Mouse (Mus musculus) C2C12 (cell line): ENCODE data around the gene 5730522E02Rik. TPM values are rescaled to one million over a fixed set of nuclear protein-coding genes. Genes with fewer than 3 reads are reported as not detected.

Source experiments
- H3K27me3 ChIP-seq: one replicate; pipeline ENCODE4 v1.6.1; 2011; ENCODE audit not compliant: control insufficient read depth, insufficient read depth, insufficient read length
- H3K36me3 ChIP-seq: one replicate; pipeline ENCODE4 v1.6.1; 2011; ENCODE audit not compliant: control insufficient read depth, insufficient read depth
- H3K4me3 ChIP-seq: one replicate; pipeline ENCODE4 v1.5.1; 2011; ENCODE audit warnings: mild to moderate bottlenecking, control low read depth; ENCODE audit not compliant: poor library complexity, insufficient read depth, severe bottlenecking
- H3K79me2 ChIP-seq: one replicate; pipeline ENCODE4 v1.6.1; 2011; ENCODE audit not compliant: control insufficient read depth, insufficient read depth
- H3K79me3 ChIP-seq: one replicate; pipeline ENCODE4 v1.6.1; 2011; ENCODE audit warnings: low read depth, control low read depth
- H3ac ChIP-seq: one replicate; pipeline ENCODE3; 2011; ENCODE audit warnings: low read depth; ENCODE audit not compliant: control insufficient read depth, insufficient read length
- CEBPB ChIP-seq: IDR thresholded peaks from one replicate; pipeline ENCODE4 v1.6.1; 2011; ENCODE audit warnings: low read depth, mild to moderate bottlenecking, control low read depth, moderate library complexity
- CTCF ChIP-seq: IDR thresholded peaks from one replicate; pipeline ENCODE4 v1.5.1; 2011; ENCODE audit not compliant: control insufficient read depth, insufficient read depth, insufficient read length
- FOSL1 ChIP-seq: IDR thresholded peaks from one replicate; pipeline ENCODE4 v1.8.0; 2011; ENCODE audit warnings: mild to moderate bottlenecking, low read length; ENCODE audit not compliant: poor library complexity, insufficient read depth, severe bottlenecking
- MAX ChIP-seq: IDR thresholded peaks from one replicate; pipeline ENCODE4 v1.6.1; 2011; ENCODE audit warnings: mild to moderate bottlenecking, control low read depth
- MYOD1 ChIP-seq: IDR thresholded peaks from one replicate; pipeline ENCODE4 v1.6.1; 2011; ENCODE audit warnings: low read depth; ENCODE audit not compliant: control insufficient read depth, insufficient read length
- MYOG ChIP-seq: IDR thresholded peaks from one replicate; pipeline ENCODE4 v1.6.1; 2011; ENCODE audit not compliant: control insufficient read depth, insufficient read length; ENCODE audit errors: extremely low read depth
- USF1 ChIP-seq: IDR thresholded peaks from one replicate; pipeline ENCODE4 v1.6.1; 2011; ENCODE audit warnings: low read depth, mild to moderate bottlenecking, control low read depth, moderate library complexity
- polyA plus RNA-seq: library from polyadenylated mRNA; unstranded; fragments of >200 nt; fragmentation: generic; extraction: Trizol; gene quantifications from one replicate; pipeline ENCODE4 v1.2.1, GENCODE M21; 2012; ENCODE audit warnings: missing spikeins

Gene 5730522E02Rik
- polyA plus RNA-seq, 1 experiment = not detected

GRCm38 (mm10) chr11:26075536-26075935, 135.0 kb downstream of the 5730522E02Rik start:
- no peak overlapping the region for H3ac ChIP-seq
- H3K27me3 ChIP-seq = no peaks in the 10 kb centered on the region
- TF ChIP-seq MYOD1 = no peak
- no peak for TF ChIP-seq CEBPB
- no peak for TF ChIP-seq MAX
- TF ChIP-seq USF1 = no peak
- no peak for TF ChIP-seq CTCF
- no peak for TF ChIP-seq FOSL1
- no peak for TF ChIP-seq MYOG
- H3K36me3 ChIP-seq = no peaks in the 10 kb centered on the region
- H3K79me3 ChIP-seq = no peaks in the 10 kb centered on the region
- no peaks in the 10 kb centered on the region for H3K79me2 ChIP-seq
- no peak overlapping the region for H3K4me3 ChIP-seq

DNA sequence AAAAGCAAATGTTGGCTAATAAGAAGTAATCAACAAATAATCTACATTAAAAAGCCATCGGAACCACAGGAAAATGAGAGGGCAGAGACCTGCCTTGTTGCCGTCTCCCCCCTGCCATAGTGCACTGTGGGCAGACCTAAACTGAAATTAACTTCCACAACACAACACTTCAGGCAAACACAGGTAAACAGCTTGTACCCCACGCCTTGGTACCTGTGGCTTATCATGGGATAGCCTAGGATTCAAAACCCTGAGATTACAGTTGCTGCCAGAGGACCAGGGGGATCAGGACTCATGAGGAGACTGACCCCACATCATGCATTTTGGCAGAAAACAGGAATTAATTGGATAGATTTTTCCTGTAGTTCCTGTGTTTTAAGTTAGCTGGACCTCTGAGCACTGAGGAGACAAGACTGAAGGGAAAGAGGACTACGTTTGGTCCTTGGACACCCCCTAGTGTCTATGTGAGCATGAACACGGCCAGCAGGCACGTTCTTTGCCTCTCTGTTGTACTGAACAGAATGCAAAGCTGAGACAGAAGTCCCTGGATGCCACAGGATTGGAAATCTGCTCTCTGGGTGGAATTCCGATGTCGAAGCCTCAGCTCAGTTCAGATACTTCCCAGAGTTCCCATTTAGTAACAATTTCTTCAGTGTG, 136.8 kb downstream of the 5730522E02Rik start:
- H3K27me3 ChIP-seq = no peaks in the 10 kb centered on the region
- no peaks in the 10 kb centered on the region for H3K36me3 ChIP-seq
- no peak for TF ChIP-seq CTCF
- no peak for TF ChIP-seq MYOG
- TF ChIP-seq USF1 = no peak
- TF ChIP-seq MYOD1 = no peak
- TF ChIP-seq FOSL1 = no peak
- no peak for TF ChIP-seq MAX
- no peak for TF ChIP-seq CEBPB
- no peak overlapping the region for H3K4me3 ChIP-seq
- H3K79me2 ChIP-seq = no peaks in the 10 kb centered on the region
- no peak overlapping the region for H3ac ChIP-seq
- no peaks in the 10 kb centered on the region for H3K79me3 ChIP-seq

DNA sequence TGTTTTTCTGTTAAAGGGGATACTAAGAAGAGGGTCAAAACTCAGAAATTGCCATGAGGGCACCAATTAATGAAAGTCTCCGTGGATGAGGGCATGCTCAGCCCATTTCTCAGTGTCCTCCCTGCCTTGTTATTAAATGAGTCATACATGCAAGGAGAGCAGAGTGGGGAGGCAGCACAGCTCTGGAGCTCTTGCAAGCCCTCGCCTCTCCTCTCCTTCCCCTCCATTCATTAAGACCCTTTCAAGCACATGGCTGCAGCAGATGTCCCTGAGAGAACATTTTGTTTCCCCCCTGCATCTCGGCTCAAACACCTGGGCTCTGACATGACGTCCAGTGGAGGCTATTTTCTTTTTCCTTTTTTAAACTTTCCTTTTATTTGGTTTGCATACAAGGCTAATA, 138.5 kb downstream of the 5730522E02Rik start:
- H3K36me3 ChIP-seq = no peaks in the 10 kb centered on the region
- no peaks in the 10 kb centered on the region for H3K27me3 ChIP-seq
- no peak overlapping the region for H3K4me3 ChIP-seq
- H3ac ChIP-seq = no peak overlapping the region
- no peak for TF ChIP-seq MYOD1
- TF ChIP-seq FOSL1 = no peak
- no peak for TF ChIP-seq MYOG
- no peak for TF ChIP-seq CEBPB
- no peak for TF ChIP-seq MAX
- TF ChIP-seq CTCF = no peak
- no peak for TF ChIP-seq USF1
- H3K79me2 ChIP-seq = no peaks in the 10 kb centered on the region
- H3K79me3 ChIP-seq = no peaks in the 10 kb centered on the region

DNA sequence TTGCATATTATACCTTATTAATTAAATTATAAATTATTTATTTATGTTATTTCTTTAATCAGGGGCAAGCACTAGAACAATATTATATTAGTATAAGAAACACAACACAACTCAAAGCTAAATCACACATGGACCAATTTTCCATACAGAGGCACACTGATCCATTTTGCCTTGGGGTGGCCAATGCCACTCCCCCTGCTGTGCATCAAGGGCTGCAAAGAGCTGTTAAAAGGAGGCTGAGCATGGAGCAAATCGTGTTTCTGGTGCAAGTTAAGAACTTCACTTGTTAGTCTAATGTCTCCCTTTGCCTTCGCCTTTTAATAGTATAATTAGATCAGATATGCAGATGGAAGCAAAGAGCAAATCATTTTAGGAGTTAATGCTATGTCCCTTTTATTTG, 147.3 kb downstream of the 5730522E02Rik start:
- Histone ChIP-seq H3K27me3 (no peaks in the 10 kb centered on the region), H3K79me3 (no peaks in the 10 kb centered on the region), H3K4me3 (no peak overlapping the region), H3K79me2 (no peaks in the 10 kb centered on the region), H3K36me3 (no peaks in the 10 kb centered on the region), H3ac (no peak overlapping the region)
- TF ChIP-seq MYOD1 (no peak), FOSL1 (no peak), MAX (no peak), USF1 (no peak), CTCF (no peak), CEBPB (no peak), MYOG (no peak)

DNA sequence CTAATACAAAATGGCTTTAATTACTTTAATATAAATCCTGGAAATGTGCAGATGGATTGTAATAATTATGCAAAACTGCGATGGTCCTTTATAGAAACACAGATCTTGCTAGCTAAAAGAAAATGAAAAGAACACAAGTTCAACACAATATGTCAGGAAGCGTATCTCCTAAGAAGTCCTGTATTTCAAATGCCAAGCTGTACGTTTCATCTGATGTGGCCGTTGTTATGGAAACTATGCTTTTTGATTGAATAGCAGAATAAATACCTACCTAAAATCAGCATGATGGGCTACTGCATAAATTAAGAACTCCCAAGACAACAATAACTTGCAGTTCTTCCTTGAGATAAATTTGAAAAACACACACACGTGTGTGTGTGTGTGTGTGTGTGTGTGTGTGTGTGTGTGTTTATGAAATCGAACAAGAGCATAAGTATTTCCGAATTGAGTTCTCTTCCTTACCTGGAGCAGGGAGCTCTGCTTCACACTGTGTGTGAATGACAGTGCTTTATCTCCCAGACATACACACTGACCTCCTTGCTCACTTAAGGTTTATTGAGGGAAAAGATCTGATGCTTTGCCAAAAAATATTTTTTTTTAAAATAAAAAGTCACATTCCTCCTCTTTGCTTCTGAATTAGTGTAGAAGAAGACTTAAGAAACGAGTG, 149.0 kb downstream of the 5730522E02Rik start:
- no peak for TF ChIP-seq USF1
- no peak for TF ChIP-seq CTCF
- no peak for TF ChIP-seq MYOG
- TF ChIP-seq MAX = no peak
- TF ChIP-seq CEBPB = no peak
- TF ChIP-seq MYOD1 = no peak
- TF ChIP-seq FOSL1 = no peak
- Histone ChIP-seq H3K79me3 (no peaks in the 10 kb centered on the region), H3K4me3 (no peak overlapping the region), H3K27me3 (no peaks in the 10 kb centered on the region), H3ac (no peak overlapping the region), H3K79me2 (no peaks in the 10 kb centered on the region), H3K36me3 (no peaks in the 10 kb centered on the region)

- no peak overlapping the region for H3K4me3 ChIP-seq
- no peaks in the 10 kb centered on the region for H3K79me2 ChIP-seq
- no peak overlapping the region for H3ac ChIP-seq
- H3K27me3 ChIP-seq = no peaks in the 10 kb centered on the region
- no peaks in the 10 kb centered on the region for H3K36me3 ChIP-seq
- TF ChIP-seq MAX (no peak), MYOG (no peak), CTCF (no peak), MYOD1 (no peak), FOSL1 (no peak), CEBPB (no peak), USF1 (no peak)
- H3K79me3 ChIP-seq = no peaks in the 10 kb centered on the region
These were observed 197.0 kb downstream of the 5730522E02Rik start for GRCm38 (mm10) chr11:26013527-26013926.
